Mouse (Mus musculus) megakaryocyte, adult 5-6 weeks (primary cell): ENCODE data around the gene Fus. TPM values are rescaled to one million over a fixed set of nuclear protein-coding genes. Genes with fewer than 3 reads are reported as not detected.
"Not testable (repeated sequence)": the region's sequence is repeated elsewhere in the genome, so short reads cannot be mapped to it uniquely, and the experiment has no call there.

Experiments used
- ATAC-seq: 2 replicates; pipeline ENCODE4 v1.8.0; 2016; ENCODE audit warnings: mild to moderate bottlenecking, inconsistent platforms; ENCODE audit not compliant: poor library complexity, severe bottlenecking
- total RNA-seq, 2 experiments: library from RNA; stranded (forward) in 1 of 2; stranded (reverse) in 1 of 2; fragments of 153-499, 151-499 nt in 1 of 2; fragments of 221-1000, 200-1000 nt in 1 of 2; gene quantifications; 2 replicates each; pipeline versions ENCODE4 v1.2.3 to v1.2.4; 2015 to 2017

Gene Fus
- total RNA-seq, 2 experiments from 2014 or later, result 31.4 to 106 TPM

- ATAC-seq, result peak; percentile 56
Observed at GRCm38 (mm10) chr7:128003688-128004087, 36.4 kb downstream of the Fus start, which contains the start of gene Trim72. Gene Trim72 (plus strand): TSS chr7:128003949.

- no peak for ATAC-seq
Observed at GRCm38 (mm10) chr7:128004150-128004486, 36.9 kb downstream of the Fus start.

GRCm38 (mm10) chr7:128004487-128005362 is 37.5 kb downstream of the Fus start:
- no peak for ATAC-seq

GRCm38 (mm10) chr7:128006193-128006592 is 38.9 kb downstream of the Fus start:
- no peak for ATAC-seq

- no peak for ATAC-seq
Observed at GRCm38 (mm10) chr7:128009715-128010340, 42.6 kb downstream of the Fus start.

GRCm38 (mm10) chr7:128012136-128012780 is 45.0 kb downstream of the Fus start:
- ATAC-seq, result no peak

GRCm38 (mm10) chr7:128013116-128013515 is 45.9 kb downstream of the Fus start:
- ATAC-seq, result no peak

- not testable (repeated sequence) for ATAC-seq
Observed at GRCm38 (mm10) chr7:128016134-128016533, 48.9 kb downstream of the Fus start.

GRCm38 (mm10) chr7:128016650-128017049 is 49.4 kb downstream of the Fus start:
- ATAC-seq, result no peak

- peak; percentile 63; the same call in 1 of the 2 replicates for ATAC-seq
Observed at GRCm38 (mm10) chr7:128018275-128018674, 51.0 kb downstream of the Fus start.

GRCm38 (mm10) chr7:128019187-128019586 is 51.9 kb downstream of the Fus start:
- ATAC-seq, result peak; percentile 83

- no peak for ATAC-seq
Observed at GRCm38 (mm10) chr7:128022974-128023373, 55.7 kb downstream of the Fus start.

- ATAC-seq, result no peak
Observed at GRCm38 (mm10) chr7:128023565-128023964, 56.3 kb downstream of the Fus start.

- ATAC-seq, result peak; percentile 57
Observed at GRCm38 (mm10) chr7:128024364-128024763, 57.1 kb downstream of the Fus start.

- ATAC-seq, result peak; percentile 6; the same call in 1 of the 2 replicates
Observed at GRCm38 (mm10) chr7:128024932-128025331, 57.7 kb downstream of the Fus start.

- ATAC-seq, result peak; percentile 88
Observed at GRCm38 (mm10) chr7:128025381-128025780, 58.1 kb downstream of the Fus start.

- no peak for ATAC-seq
Observed at GRCm38 (mm10) chr7:128031403-128031976, 64.2 kb downstream of the Fus start.

- no peak for ATAC-seq
Observed at GRCm38 (mm10) chr7:128032290-128032988, 65.2 kb downstream of the Fus start.

- ATAC-seq, result no peak
Observed at GRCm38 (mm10) chr7:128032989-128033293, 65.7 kb downstream of the Fus start.

- ATAC-seq, result no peak
Observed at GRCm38 (mm10) chr7:128033616-128034015, 66.4 kb downstream of the Fus start.
